Mouse (Mus musculus): ENCODE measurements around the gene Ifi204.
A peak's percentile ranks its signal among the peaks of the same experiment; 100 is the strongest.
"Not testable (repeated sequence)": the region's sequence is repeated elsewhere in the genome, so short reads cannot be mapped to it uniquely, and the experiment has no call there.

The Ifi204 gene

DNA sequence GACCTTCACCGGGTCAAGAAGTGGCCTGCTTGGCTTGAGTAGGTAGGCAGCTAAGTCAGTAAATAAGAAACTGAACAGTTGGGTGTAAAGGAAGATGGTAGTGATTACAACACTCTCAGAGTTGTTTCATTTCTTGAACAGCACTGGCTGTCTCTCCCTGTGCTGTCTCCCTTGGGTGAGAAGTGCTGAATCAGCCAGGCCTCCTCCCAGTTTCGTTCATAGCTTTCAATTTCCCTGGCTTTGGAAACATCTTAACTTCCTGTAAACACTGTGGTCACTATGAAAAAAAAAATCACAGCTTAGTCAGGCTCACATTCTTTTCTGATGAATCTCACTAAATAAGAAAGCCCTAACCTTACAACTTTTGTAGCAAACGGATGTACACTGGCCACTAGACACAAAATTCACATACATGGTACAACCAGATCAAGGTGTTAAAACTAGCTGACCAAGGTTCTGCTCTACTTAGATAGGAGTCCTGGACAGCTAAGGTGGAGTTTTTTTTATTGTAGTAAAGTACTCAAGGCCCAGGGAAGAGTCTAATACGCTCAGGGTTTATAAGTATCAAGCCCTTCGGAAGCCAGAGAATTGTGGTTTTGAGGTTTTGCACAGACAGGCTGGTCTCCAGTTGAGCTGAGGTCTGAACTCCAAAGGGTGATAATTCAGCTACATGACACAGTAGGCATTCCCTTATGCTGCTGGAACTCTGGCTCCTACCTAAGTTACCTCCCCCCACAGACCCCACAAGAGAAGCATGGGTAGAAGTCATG lies at the start of gene Ifi204:
Ifi204 (minus strand) TSS at position 96 of the 770 bp plus-strand sequence.
- DNase-seq, result not testable (repeated sequence)

DNA sequence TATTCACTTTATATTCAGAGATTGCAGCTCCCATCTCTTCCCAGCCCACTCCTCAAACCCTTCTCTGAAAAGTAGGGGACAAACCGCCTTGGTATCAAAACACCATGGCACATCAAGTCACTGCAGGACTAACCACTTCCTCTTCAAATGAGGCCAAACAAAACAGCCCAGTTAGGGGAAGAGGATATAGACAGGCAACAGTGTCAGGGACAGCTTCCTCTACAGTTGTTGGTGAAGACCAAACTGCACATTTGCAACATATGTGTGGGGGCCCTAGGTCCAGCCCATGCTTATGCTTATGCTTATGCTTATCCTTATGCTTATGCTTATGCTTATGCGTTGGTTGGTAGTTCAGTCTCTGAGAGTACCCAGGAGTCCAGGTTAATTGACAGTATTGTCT lies 42.6 kb upstream of the Ifi204 start:
- peak; percentile 30 to 36 for DNase-seq

GRCm38 (mm10) chr1:173802689-173803281 lies 36.0 kb upstream of the Ifi204 start:
- not testable (repeated sequence) for DNase-seq

DNA sequence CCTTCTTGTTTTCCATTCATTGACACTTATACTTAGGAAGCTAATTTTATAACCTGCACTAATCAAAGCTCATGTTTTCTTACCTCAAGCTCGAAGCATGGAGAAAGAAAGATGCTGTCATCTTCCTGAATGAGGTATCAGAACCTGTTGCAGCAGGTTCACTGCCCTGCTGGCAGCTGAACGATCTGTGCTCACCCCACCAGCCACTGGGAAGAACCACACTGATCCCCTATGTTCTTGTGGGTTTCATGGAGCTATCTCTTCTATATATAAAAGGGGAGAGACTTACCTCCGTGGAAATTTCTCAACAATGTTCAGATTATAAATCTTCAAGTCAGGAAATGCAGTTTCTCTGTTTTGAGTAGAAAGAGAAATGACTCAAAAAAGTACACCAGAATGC lies 35.5 kb upstream of the Ifi204 start:
- DNase-seq, result not testable (repeated sequence)

GRCm38 (mm10) chr1:173801791-173802190 lies 35.0 kb upstream of the Ifi204 start:
- not testable (repeated sequence) for DNase-seq

DNA sequence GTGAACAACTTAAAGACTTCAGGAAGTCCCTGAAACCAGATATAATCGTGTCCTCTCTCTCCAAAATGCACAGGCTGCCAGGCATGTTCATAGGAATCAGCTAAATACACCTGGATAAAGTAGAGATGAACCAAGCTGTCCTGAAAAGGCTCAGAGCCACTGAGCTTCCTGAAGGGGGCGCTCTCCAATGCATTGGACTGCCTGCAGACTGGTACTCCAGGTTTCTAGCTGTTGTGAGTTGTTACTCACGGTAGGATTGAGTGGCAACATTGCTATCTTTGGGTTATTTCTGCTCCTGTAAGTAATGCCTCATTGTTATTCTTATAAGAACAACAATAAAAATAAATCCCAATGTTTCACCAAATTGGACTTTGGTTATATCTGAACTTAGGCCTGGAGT lies 6.7 kb upstream of the Ifi204 start:
- DNase-seq, result not testable (repeated sequence)

DNA sequence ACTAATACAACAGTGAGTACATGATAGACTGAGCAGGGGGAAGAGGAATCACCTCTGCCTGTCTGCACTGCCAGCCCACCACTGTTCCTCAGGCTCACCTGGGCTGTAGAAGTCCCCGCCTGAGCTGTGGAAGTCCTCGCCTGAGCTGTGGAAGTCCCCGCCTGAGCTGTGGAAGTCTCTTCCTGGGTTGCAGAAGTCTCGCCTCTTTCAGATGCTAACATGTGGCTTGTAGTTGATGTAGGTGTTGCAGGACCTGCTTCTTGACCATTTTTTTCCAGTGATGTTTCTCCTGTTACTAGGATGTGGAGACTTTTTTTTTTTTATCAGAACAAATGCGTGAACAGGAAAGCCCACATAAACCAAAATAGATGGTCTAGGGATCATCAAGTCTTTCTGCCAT lies 6.7 kb downstream of the Ifi204 start:
- not testable (repeated sequence) for DNase-seq

- DNase-seq, result no peak
These were observed 24.5 kb downstream of the Ifi204 start for GRCm38 (mm10) chr1:173742262-173742661.

DNA sequence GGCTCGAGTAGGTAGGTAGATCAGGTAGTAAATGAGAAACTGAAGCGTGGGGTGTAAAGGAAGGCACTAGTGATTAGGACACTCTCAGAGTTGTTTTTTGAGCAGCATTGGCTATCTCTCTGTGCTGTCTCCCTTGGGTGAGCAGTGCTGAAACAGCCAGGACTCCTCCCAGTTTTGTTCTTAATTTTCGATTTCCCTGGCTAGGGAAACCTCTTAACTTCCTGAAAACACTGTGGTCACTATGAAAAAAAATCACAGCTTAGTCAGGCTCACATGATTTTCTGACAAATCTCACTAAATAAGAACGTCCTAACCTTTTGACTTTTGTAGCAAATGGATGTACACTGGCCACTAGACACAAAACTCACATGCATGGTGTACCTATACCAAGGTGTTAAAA lies 25.1 kb downstream of the Ifi204 start, which contains the start of gene Ifi207:
Ifi207 (minus strand) TSS at position 92 of the 400 bp plus-strand sequence.
- DNase-seq, result no peak

GRCm38 (mm10) chr1:173740537-173740936 lies 26.2 kb downstream of the Ifi204 start:
- no peak for DNase-seq

GRCm38 (mm10) chr1:173736986-173737385 lies 29.8 kb downstream of the Ifi204 start:
- DNase-seq, result no peak

DNA sequence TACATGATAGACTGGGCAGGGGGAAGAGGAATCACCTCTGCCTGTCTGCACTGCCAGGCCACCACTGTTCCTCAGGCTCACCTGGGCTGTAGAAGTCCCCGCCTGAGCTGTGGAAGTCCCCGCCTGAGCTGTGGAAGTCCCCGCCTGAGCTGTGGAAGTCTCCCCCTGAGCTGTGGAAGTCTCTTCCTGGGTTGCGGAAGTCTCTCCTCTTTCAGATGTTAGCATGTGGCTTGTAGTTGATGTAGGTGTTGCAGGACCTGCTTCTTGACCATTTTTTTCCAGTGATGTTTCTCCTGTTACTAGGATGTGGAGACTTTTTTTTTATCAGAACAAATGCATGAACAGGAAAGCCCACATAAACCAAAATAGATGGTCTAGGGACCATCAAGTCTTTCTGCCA lies 31.7 kb downstream of the Ifi204 start:
- DNase-seq, result not testable (repeated sequence)

- DNase-seq, result no peak
These were observed 33.5 kb downstream of the Ifi204 start for GRCm38 (mm10) chr1:173733219-173733618.
